Mouse (Mus musculus) heart, postnatal 0 days (tissue): Measurements from ENCODE around the gene Myo1e.

Experiments used
- CTCF ChIP-seq: IDR thresholded peaks from 2 replicates; pipeline ENCODE4 v1.5.1; 2016; ENCODE audit warnings: antibody characterized with exemption, control low read depth, low read depth
- EP300 ChIP-seq: IDR thresholded peaks from 2 replicates; pipeline ENCODE4 v1.6.1; 2016; ENCODE audit warnings: antibody characterized with exemption, low read depth

- TF ChIP-seq CTCF (no peak), EP300 (no peak)
These were observed 69.9 kb downstream of the Myo1e start for GRCm38 (mm10) chr9:70277076-70277475.
